Mouse (Mus musculus): Measurements from ENCODE around the gene Slc16a5. TPM values are rescaled to one million over a fixed set of nuclear protein-coding genes. Genes with fewer than 3 reads are reported as not detected.
"Not testable (repeated sequence)": the region's sequence is repeated elsewhere in the genome, so short reads cannot be mapped to it uniquely, and the experiment has no call there.

The Slc16a5 gene
- total RNA-seq, 4 experiments from 2014 or later: not detected

DNA sequence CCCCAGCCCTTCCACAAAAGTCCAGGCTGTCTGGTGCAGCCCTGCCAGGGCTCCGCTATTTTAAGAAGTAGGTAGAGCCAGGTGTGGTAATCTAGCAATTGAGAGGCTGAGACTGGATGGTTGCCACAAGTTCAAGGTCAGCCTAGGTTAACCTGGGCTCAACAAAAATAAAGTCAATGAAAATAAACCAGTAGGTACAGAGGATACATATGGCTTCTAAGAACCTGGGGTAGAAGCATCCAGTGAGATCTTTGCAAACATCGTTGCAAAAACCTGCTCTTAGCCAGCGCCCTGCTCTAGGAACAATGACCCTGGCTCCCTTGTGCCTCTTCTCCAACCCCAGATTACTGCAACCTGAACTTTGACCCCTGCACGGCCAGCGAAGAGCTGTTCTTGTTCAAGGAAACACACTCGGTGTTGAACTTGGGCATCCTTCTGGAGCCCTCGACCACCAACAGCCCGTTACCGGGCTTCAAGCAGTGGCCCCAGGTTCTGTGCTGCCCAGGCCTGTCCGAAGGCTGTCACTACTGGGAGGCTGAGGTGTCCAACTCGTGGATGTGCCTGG lies 14.9 kb upstream of the Slc16a5 start:
- no peak for DNase-seq (ENCODE audit: low spot score)

- no peak for DNase-seq (ENCODE audit: low spot score)
Measured at GRCm38 (mm10) chr11:115448075-115448474, 14.2 kb upstream of the Slc16a5 start.

DNA sequence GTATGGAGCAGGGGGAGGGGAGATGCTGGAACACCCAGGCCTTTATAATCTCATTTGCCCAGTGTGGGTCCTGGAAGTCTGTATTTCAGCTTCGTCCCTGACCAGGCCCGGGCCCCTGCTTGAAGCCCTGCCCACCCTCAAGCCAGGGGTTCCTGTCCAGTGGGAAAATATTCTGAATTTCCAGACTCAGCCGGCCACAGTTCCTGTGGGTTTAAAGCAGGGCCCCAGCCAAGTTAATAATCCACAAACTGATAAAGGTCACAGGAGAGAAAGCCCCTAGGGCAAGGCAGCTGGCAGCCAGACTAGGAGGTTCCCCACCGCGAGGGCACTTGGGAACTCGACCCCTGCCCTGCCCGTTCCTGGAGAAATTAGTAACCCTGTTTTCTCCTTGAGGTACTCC lies 13.3 kb upstream of the Slc16a5 start:
- DNase-seq (ENCODE audit: low spot score): no peak

DNA sequence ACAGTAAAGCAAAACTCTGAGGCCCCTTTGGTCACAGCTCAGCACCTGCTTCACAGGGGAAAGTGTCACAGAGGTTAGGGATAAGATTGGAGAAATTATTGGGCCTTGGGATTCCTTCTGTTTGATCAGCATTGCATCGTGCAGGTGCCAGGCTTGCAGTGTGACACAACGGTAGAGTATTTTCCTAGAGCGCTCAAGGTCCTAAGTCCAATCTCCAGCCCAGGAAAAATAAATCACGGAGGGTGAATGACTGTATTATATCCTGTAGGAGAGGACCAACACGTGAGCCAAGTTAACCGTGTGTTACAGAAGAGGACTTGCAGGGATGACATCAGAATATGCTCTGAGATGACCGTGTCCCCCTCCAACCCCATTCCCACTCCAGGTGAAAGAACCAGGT lies 12.1 kb upstream of the Slc16a5 start:
- DNase-seq (ENCODE audit: low spot score): no peak

- no peak for DNase-seq (ENCODE audit: low spot score)
Measured at GRCm38 (mm10) chr11:115451781-115452241, 10.5 kb upstream of the Slc16a5 start.

- DNase-seq (ENCODE audit: low spot score): no peak
Measured at GRCm38 (mm10) chr11:115452281-115452860, 9.9 kb upstream of the Slc16a5 start.

- no peak for DNase-seq (ENCODE audit: low spot score)
Measured at GRCm38 (mm10) chr11:115453306-115453705, 9.0 kb upstream of the Slc16a5 start.

GRCm38 (mm10) chr11:115454822-115455221 lies 7.5 kb upstream of the Slc16a5 start:
- DNase-seq (ENCODE audit: low spot score): not testable (repeated sequence)

- no peak for DNase-seq (ENCODE audit: low spot score)
Measured at GRCm38 (mm10) chr11:115455619-115456018, 6.7 kb upstream of the Slc16a5 start.

DNA sequence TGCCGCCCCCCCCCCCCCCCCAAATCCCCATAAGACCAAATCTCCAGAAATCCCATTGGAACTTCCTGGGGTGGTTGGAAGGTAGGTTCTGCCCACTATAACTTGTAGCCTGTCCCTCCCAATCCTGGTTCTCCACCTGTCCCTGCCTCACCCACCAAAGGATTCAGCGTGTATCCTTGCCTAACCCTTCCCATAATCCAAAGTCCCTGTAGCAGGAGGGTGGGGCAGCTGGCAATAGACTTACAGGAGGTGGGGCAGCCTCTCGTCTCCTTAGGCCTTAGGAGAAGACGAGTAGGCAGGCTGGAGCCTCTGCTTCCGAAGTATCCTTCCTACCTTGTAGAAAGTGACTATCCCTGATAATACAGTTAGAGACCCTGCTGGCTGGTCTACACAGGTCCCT lies 6.1 kb upstream of the Slc16a5 start:
- DNase-seq (ENCODE audit: low spot score): no peak

- DNase-seq (ENCODE audit: low spot score): no peak
Measured at GRCm38 (mm10) chr11:115457405-115457804, 4.9 kb upstream of the Slc16a5 start.

DNA sequence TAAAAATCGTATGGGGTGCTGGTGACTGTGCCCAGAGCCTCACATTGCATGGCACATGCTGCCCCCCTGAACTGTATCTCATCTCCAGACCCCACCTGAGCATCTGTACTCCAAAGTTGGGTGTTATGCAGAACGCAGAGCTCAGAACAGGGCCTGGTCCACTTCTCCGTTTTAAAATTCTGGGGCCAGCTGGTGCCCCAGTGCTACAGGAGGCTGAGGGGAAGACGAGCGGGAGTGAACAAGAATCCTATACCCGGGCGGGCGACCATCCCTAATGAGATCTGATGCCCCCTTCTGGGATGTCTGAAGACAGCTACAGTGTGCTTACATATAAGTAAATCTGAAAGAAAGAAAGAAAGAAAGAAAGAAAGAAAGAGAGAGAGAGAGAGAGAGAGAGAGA lies 1.3 kb upstream of the Slc16a5 start:
- no peak for DNase-seq (ENCODE audit: low spot score)

DNA sequence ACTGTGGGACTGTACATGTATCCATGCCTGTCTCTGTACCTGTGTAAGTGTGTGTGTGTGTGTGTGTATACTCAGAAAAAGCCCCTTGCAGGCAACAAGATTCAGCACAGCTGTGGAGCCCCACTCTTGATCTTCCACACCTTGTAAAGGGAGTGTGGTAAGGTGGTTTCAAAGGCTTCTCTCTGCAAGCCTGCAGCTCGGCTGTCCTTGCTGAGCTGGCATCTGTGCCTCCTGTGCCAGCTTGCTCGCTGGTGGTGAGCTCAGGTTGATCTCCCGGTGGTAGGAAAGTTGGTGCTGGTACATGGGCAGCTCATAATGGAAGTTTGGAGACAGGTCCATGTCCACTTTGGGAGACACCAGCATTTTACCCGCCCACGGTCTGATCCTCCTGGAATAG lies 430 bp upstream of the Slc16a5 start:
- DNase-seq (ENCODE audit: low spot score): no peak

DNA sequence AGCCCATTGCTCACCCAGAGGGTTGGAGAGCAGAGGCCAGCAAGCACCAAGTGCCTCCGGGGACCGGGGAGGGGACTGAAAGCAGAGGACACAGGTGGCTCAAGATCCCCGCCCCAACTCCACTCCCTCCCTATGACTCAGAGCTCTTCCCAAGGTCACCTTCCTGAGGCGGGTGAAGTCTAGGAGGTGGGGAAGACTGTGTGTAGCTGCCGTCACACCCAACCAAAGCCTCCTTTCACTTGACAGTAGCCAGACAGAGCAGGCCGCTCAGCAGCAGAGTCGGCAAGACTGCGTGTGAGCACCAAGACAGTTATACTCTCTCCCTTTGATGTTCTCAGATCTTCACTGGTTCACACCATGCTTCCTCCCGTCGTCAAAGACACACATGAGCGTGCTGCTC lies 1.1 kb downstream of the Slc16a5 start:
- DNase-seq (ENCODE audit: low spot score): no peak

- no peak for DNase-seq (ENCODE audit: low spot score)
Measured at GRCm38 (mm10) chr11:115464851-115465250, 2.6 kb downstream of the Slc16a5 start.

- DNase-seq (ENCODE audit: low spot score): no peak
Measured at GRCm38 (mm10) chr11:115467217-115467618, 4.9 kb downstream of the Slc16a5 start.

- DNase-seq (ENCODE audit: low spot score): no peak
Measured at GRCm38 (mm10) chr11:115472183-115472582, 9.9 kb downstream of the Slc16a5 start.

DNA sequence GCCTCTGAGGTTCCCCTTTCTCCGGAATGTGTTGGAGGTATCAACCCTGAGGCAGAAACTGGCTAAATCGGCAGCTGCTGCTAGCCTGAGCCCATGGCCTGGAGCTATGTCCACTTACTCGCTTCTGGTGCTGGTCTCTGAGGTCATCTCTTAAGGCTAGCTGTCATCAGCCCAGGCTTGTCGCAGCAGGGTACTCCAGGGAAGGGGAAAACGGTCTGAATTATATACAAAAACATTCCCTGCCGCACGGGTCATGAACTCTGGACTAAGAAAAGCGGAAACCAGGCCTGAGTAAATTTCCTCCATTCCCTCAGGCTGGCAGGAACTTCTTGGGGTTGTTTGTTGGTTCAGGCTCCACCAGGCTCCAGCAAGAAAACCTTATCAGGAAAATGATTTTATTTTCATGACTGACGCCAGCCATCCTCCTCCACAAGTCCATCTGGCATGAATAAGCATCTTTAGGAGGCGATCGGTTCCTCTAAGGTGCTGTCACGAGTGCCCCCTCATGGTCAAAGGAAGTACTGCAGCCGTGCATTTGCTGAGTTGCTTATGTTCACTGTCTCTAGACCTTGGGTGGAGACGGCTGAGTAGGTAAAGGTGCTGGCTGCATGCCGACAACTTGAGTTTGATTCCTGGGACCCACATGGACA lies 11.5 kb downstream of the Slc16a5 start:
- DNase-seq (ENCODE audit: low spot score): peak; percentile 97

DNA sequence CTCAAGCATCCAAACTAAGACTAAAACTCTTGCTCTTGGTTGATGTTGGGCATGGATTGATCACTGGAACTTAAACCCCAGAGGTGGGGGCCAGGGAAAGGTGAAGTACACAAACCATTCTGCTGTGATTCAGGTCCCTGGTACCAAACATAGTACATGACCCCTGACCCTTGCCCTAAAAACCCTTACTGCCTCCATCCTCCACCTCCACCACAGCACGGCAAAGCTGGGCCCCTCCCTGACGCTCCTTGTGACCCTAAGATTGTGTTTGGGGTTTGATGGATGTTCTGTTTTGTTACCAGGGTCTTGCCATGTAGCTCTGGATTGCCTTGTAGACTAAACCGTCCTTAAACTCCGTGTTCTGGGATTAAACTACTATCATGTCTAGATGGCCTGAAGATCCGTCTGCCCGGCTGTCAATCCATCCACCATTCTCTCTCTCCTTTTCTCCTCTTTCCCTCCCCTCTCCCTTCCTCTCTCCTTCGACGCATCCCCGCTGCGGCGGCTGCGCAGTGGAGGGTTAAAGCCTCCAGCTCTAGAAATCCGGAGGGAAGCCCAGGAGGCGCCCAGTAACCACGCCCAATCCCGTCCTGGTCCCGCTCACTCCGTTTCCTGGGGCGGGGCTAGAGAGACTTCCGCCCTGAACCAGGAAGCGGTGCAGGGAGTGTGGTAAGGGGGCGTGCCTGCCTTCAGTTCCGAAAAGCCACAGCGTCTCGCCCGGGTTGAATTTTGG lies 12.9 kb downstream of the Slc16a5 start, which contains the start of gene Armc7:
Gene Armc7, plus strand, starts transcription at position 643 of the 733 bp plus-strand sequence.
- peak; percentile 97 for DNase-seq (ENCODE audit: low spot score)

GRCm38 (mm10) chr11:115475758-115476237 lies 13.5 kb downstream of the Slc16a5 start:
- DNase-seq (ENCODE audit: low spot score): no peak

- DNase-seq (ENCODE audit: low spot score): not testable (repeated sequence)
Measured at GRCm38 (mm10) chr11:115476630-115477029, 14.4 kb downstream of the Slc16a5 start.

DNA sequence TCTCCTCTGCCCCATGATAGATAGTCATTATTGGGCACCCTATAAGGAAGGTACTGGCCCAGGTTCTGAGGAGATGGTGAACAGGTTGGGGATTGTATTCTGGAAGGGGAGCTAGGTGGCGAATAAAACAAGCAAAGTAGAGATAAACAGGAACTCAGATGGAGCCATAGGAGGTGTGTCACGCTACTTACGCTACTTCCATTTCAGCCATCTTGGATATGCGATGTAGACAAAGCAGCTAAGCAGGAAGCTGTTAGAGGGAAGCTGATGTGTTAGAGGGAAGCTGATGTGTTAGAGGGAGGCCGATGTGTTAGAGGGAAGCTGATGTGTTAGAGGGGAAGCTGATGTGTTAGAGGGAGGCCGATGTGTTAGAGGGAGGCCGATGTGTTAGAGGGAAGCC lies 15.1 kb downstream of the Slc16a5 start:
- not testable (repeated sequence) for DNase-seq (ENCODE audit: low spot score)
